Mouse (Mus musculus) testis, postnatal 14 days (tissue): ENCODE measurements around the gene Btk.
"Not testable (repeated sequence)": the region's sequence is repeated elsewhere in the genome, so short reads cannot be mapped to it uniquely, and the experiment has no call there.

Experiments used
- DNase-seq: peaks from one replicate; pipeline ENCODE4 v3.0.0; 2021; ENCODE audit warnings: low spot score

Btk gene

GRCm38 (mm10) chrX:134580528-134581305 is 2.7 kb downstream of the Btk start:
- DNase-seq = no peak

- DNase-seq = no peak
These were observed 5.5 kb downstream of the Btk start for GRCm38 (mm10) chrX:134577896-134578295.

- no peak for DNase-seq
These were observed 16.7 kb downstream of the Btk start for GRCm38 (mm10) chrX:134566536-134567222.

GRCm38 (mm10) chrX:134564326-134564725 is 19.0 kb downstream of the Btk start:
- DNase-seq = no peak

DNA sequence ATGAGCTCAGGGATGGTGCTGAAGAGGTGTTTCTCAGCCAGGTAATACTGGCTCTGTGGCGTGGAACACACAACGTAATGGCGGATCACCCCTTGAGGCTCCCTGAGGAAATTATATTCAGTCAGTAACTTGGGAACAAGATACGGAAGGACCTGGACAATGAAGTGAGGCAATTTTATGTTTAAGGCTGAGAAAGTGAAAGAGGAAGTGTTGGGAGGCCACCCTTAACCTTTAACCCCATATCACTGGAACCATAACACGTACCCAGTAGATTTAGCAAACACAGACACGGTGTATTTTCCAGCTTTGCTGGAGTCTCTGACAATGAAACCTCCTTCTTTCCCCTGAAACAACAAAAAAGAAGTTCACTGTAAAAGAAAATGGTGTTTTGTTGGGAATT is 28.9 kb downstream of the Btk start:
- DNase-seq = no peak

DNA sequence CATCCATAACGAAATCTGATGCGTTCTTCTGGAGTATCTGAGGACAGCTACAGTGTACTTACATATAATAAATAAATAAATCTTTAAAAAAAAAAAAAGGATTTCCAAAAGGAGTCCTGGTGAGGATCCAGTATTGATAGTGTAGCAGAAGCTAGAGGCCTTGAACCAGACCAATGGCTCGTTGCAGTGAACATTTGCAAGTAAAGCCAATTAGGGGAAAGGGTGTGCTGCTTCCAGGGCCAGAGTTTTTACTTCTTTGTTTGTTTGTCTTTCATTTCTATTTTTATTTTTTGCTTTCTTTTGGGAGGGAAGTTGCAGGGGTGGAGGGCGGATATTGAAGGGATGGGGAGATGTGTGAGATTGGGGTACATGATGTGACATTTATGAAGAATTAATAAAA is 30.0 kb downstream of the Btk start:
- no peak for DNase-seq

DNA sequence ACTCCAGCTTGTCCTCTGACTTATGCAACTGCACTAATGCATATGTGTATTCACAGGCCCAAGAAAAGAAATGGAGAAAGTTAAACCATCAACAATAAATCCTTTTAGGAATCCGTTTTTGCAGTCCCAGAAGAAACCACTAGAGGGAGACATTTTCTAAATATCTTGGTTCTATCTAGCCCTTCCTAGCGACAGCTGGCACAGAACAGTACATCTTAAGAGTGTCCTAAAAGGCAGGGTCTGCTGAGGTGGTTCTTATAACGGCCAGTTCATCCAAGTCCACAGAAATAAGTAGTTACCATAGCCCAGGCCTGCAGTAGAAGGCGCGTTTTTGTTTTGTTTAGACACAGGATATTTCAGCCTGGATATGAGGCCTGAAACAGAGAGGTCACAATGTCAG is 32.5 kb downstream of the Btk start:
- no peak for DNase-seq

DNA sequence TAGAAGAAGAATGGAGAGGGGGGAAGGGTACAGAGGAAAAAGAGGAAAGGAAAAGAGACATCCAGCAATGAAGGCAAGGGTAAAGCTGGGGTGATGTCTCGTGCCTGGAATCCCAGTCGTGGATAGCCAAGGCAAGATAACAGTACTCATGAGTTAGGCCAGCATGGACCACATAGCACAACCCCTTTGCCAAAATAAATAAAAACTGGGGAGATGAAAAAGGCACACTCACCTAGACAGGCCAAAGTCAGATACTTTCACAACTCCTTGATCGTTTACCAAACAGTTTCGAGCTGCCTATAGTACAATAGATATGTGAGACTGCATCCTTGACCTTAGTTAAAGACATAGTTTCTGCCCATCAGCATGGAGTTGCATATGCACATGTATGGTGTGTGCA is 36.0 kb downstream of the Btk start:
- DNase-seq = no peak

- DNase-seq = no peak
These were observed 41.4 kb downstream of the Btk start for GRCm38 (mm10) chrX:134541955-134542308.

GRCm38 (mm10) chrX:134541145-134541954 is 42.0 kb downstream of the Btk start, which contains the start of gene Timm8a1:
Gene Timm8a1, minus strand, starts transcription at chrX:134541865.
- peak; percentile 28 for DNase-seq

DNA sequence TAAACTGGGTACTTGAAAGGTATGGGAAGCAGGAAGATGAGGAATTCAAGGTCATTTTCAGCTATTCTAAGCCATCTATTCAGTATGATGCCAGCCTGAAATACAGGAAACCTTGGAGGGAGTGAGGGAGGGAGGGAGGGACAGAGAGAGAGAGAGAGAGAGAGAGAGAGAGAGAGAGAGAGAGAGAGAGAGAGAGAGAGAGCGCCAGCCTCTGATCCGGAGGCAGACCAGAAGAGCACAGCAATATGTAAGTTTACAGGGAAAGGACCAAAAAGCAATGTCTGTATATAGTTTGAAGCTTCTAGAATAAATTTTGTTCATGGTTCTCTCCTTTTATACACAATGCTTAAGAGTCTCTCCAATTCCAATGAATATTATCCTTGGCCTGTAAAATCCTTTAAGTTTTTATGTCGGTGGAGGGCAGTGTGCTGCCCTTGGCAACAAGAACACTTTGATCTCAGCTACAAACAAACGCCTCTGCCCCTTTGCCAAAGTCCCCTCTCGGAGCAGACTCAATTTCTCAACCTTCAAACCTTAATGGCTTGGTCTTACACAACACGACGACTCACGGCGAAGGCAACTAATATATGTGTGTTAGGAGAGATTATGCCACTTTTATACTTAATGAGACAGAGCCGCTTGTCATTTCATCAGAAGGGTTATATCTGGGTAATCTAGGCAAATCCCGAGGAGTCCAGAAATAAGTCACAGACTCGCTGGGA is 42.8 kb downstream of the Btk start:
- no peak for DNase-seq

DNA sequence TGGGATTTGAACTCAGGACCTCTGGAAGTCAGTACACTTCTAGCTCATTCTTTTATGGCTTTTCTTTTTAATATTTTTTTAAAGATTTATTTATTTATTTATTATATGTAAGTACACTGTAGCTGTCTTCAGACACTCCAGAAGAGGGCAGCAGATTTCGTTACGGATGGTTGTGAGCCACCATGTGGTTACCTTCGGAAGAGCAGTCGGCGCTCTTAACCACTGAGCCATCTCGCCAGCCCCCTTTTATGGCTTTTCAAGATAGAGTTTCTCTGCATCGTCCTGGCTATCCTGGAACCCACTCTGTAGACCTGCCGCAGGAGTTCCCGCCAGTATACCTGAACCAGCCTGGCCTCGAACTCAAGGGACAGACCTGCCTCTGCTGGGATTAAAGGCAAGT is 43.6 kb downstream of the Btk start:
- DNase-seq = not testable (repeated sequence)

- no peak for DNase-seq
These were observed 50.0 kb downstream of the Btk start for GRCm38 (mm10) chrX:134533346-134533745.

DNA sequence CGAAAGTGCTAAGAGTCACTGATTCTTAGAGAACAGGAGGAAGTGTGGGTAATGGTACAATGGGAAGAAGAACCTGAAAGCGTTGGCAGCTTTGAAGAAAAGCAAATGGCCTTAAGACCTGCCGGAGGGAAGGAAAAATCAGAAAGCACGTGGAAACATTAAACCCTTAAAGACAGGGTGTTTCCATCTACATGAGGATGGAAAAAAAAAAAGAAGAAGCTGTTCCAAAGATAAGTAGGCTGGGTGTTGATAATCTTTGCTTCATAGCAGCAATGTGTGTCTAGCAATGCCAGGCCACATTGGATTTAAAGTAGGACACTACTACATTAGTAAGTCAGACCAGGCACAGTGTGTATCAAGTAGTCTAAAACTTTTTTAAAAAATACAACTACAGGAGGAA is 58.1 kb downstream of the Btk start:
- no peak for DNase-seq

DNA sequence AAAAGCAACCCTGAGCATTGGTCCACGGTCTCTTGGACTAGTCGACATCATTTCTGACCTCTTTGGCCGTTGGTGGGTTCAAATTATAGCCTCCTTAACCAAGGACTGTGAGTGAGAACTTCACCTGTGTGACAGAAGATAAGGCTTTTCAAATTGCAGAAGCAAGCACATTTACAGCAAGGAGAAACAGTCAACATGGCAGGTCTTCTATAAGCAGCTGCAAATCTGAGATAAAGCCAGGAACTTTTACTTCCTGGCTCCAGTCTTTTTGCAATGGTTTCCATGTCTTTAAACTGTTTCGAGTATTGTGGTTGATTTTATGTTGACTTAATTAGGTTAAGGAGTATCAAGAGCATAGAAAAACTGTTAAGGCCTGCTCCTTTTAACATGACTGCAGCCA is 59.6 kb downstream of the Btk start:
- DNase-seq = no peak

- no peak for DNase-seq
These were observed 73.9 kb downstream of the Btk start for GRCm38 (mm10) chrX:134509473-134509872.

- DNase-seq = no peak
These were observed 75.4 kb downstream of the Btk start for GRCm38 (mm10) chrX:134507977-134508376.

DNA sequence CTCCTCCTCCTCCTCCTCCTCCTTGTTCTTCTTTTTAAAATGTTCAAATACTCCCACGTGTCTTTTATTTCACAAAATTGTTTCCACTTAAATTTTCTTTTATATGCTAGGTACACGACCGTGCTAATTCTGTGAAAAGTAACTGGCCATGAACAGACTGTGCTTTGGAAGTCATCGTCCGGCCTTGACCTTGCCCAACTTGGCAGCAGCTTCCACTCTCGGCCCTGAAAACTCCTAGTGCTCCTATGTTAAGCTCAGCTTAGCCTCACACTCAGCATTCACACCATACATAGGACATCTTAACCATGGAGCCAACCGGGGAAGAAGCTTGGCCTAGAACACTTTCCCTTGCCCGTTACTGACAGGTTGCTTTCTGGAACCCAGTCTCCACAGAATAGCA is 82.7 kb downstream of the Btk start:
- peak; percentile 54 for DNase-seq
